Mouse (Mus musculus) c-Kit-positive CD71-negative TER-119-negative erythroid progenitor cells, embryonic 14.5 days (primary cell): Measurements from ENCODE around the gene Chia1.
"Not testable (repeated sequence)": the region's sequence is repeated elsewhere in the genome, so short reads cannot be mapped to it uniquely, and the experiment has no call there.

Source experiments
- DNase-seq: peaks from one replicate; pipeline ENCODE4 v3.0.0-alpha.2; 2013; ENCODE audit warnings: low read depth

Gene Chia1

DNA sequence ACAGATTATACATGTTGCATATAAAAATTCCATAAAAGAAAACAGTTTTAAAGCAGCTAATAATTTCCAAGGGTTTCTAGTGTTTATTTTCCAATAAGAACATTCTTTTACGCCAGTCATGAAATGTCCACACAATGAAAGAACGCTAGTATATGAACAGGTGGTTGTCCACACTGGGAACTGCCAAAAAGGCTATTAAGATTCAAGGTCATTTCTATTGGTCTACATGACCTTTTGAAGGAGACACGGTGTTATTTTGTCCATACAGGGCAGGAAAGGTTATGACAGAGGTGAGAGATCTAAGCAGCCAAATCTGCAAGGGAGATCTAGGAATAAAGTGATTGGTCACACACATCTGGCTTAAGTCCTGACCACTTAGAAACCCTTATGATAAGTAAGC is at the start of gene Chia1:
Chia1 (plus strand) TSS at position 301 of the 400 bp plus-strand sequence.
- no peak for DNase-seq

- DNase-seq = peak; percentile 42
Measured at GRCm38 (mm10) chr3:106067707-106068106, 45.3 kb upstream of the Chia1 start.

DNA sequence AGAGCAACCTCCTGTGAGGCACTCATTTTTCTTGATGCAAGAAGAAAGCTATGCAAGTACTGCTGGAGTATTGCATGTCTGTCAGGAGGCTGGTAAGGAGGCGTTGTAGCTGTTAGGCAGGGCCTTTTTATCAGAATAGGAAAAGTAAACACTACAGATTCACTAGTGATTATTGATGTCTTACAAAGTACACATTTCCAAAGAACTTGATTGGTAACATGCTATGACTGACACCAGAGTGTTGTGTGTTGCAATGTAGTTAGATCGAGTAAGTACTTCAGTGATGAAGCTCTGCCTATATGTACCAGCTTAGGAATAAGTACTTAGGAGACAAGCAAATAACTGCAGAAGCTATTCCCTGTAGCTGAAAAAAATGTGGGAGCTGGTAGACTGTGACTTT is 42.0 kb upstream of the Chia1 start:
- no peak for DNase-seq

DNA sequence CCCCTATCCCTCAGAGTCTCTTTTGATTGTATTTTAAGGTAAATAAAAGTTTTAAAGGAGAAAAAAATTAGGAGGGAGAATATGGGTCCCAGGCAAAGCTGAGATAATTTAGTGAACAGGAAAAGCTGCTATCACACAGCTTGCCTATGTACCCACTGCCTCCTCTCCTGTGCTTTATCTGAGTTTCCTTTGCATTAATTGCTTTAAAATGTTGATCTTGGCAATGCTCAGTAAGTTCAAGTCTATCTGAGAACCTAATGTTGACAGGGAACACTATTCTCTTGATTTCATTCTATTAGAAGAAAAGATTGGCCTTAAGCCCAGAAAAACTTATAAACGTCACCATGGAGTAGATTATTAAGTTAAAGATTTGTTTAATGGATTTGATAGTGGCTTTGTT is 38.2 kb upstream of the Chia1 start:
- DNase-seq = no peak

DNA sequence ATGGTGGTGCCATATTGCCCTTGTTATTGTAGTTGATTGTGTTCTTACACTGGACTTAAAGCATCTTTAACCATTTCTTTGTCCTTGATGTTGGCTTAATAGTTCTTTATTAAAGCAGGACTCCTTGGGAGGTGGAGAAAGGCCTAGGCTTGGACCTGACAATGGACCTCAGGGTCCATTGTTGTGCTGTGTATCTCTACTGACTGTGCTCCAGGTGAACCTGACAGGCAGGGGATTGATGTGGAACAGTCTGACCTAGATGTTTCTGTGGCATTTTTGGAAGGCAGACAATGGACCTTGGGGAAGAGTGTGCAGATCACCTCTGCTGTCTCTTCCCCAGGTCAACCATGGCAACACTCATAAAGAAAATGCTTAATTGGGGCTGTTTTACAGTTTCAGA is 14.0 kb downstream of the Chia1 start:
- DNase-seq = no peak

GRCm38 (mm10) chr3:106128807-106129493 is 15.9 kb downstream of the Chia1 start:
- DNase-seq = no peak

DNA sequence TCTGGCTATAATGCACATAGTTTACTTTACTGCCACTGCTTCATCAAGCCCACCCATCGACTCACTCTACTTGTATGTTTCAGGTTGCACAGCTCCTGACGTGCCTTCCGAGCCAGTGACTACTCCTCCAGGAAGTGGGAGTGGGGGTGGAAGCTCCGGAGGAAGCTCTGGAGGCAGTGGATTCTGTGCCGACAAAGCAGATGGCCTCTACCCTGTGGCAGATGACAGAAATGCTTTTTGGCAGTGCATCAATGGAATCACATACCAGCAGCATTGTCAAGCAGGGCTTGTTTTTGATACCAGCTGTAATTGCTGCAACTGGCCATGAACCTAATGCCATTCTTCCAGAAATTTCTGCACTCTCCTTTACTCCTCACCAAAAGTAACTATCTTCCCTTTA is 18.7 kb downstream of the Chia1 start:
- DNase-seq = no peak

- DNase-seq = no peak
Measured at GRCm38 (mm10) chr3:106144081-106144480, 31.1 kb downstream of the Chia1 start.

GRCm38 (mm10) chr3:106154413-106154812 is 41.4 kb downstream of the Chia1 start:
- DNase-seq = no peak

DNA sequence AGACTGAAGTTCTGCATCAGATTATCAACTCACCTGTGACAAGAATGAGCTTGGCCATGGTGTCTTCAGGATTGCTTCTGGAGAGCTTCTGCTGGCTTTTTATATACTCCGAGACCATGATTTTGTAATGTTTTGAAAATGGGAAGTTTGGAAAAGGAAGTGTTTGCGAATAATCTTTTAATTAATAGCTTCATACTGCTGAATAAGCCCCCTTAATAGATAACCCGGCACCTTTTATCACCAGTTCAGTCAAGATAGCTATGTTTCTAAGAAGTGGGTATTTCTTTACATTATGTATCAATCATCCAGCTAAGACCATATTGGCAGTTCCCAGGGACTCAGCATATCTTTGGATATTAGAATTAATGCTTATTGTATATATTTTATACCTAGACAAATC is 54.4 kb downstream of the Chia1 start, which contains the start of gene Chil3:
Chil3 (minus strand) TSS at position 101 of the 400 bp plus-strand sequence.
- no peak for DNase-seq

- no peak for DNase-seq
Measured at GRCm38 (mm10) chr3:106170522-106171053, 57.6 kb downstream of the Chia1 start.

GRCm38 (mm10) chr3:106171135-106171731 is 58.2 kb downstream of the Chia1 start:
- DNase-seq = no peak

DNA sequence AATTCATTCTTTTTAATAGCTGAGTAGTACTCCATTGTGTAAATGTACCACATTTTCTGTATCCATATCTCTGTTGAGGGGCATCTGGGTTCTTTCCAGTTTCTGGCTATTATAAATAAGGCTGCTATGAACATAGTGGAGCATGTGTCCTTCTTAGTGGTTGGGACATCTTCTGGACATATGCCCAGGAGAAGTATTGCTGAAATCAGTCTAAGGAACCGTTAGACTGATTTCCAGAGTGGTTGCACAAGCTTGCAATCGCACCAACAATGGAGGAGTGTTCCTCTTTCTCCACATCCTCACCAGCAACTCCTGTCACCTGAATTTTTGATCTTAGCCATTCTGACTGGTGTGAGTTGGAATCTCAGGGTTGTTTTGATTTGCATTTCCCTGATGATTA is 59.5 kb downstream of the Chia1 start:
- DNase-seq = not testable (repeated sequence)

GRCm38 (mm10) chr3:106174971-106175370 is 61.9 kb downstream of the Chia1 start:
- not testable (repeated sequence) for DNase-seq

DNA sequence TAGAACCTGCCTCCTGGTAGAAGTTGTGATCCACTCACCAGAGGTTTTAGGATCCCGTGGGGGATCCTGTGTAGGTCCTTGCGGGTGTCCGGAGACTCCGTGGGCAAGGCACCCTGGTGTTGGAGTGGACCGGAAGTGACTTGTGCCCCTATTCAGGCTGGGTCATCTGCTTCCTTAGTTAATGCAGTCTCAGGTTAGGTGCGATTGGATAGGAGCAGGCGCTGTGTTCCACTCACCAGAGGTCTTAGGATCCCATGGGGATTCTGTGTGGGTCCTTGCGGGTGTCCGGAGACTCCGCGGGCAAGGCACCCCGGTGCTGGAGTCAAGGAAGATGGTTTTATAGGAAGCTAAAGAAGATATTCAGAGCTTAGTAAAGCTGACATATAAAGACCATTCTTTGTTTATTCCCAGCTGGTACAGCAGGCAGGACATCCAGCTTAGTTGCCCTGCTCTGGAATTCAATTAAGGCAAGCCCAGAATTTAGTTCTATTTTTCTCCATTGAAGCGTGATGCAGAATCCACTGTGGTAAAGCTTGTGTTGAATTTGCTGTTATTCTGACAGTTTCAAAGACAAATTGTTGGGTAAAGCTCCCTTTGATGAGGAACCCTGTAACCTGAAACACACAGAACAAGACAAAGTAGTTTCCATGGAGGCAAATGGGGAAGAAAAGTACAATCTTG is 64.6 kb downstream of the Chia1 start:
- DNase-seq = no peak
